Mouse (Mus musculus): Measurements from ENCODE around the gene Col2a1. TPM values are rescaled to one million over a fixed set of nuclear protein-coding genes. Genes with fewer than 3 reads are reported as not detected.

Gene Col2a1
- total RNA-seq, 2 experiments from 2014 or later: 0.18 to 0.48 TPM

DNA sequence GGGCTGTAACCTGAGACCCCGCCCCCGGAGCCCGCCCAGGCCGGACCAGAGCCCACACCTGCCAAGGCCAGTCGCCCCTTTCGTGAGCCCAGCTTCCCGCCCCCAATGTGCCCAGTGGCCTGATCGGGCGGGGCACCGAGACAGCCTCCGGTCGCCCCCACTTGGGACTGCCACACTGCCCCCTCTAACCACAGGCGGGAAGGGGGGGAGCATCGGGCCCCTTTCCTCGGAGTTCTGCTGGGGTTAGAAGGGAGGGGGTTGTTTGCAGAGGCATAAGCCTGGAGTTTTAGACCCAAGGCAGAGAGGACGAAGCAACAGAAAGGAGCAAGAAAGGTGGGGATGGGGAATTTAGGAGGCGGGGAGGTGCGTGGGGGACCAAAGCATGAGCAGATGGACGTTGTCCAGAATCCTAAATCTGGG, 255 bp upstream of the Col2a1 start:
- intact Hi-C loops (cut with DNase I): no loop called here
- DNase-seq (ENCODE audit: low spot score in 2 of 2): no peak

GRCm38 (mm10) chr15:98002991-98003821, 1.3 kb downstream of the Col2a1 start:
- DNase-seq (ENCODE audit: low spot score in 2 of 2): no peak
- intact Hi-C loops (cut with DNase I): no loop called here

DNA sequence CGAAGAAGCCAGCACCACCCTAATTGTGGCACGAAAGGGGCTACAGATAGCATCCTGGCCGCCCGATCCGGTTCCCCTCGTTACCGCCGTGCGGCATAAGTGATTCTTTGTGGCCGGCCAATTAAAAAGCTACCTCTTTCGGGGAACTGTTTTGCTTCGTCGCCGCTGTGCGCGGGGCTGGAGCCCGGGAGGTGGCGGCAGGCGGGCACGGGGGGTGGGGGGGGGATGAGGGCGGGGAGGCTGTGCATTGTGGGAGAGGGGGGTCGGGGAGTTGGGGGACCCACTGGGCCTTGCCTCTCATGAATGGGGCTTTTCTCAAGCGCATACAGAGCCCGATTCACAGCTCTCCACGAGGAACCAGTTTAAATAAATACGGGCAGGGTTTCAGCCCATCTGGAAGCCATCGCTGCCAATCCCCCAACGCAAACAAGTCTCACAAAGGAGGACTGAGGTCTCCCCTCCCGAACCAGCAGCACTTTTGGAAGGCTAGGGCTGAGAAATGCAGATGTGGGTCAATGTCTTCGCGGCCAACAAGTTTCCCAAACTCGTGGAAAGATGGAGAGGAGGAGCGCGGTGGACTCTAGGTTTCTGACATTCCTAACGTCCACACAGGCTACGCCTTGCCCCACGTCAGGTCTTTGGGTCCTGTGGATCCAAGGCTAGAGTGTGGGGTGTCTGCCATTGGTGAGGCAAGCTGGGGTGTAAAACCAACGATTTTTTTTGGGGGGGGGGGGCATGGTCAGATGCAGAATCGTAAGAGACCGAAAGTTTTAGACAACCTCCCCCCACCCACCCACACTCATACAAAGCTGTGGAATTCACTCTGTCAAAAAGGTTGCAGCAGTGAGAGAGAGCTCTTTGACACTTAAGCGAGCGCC, 2.1 kb downstream of the Col2a1 start:
- peak in 1 of 2 experiments; percentile 24 for DNase-seq (ENCODE audit: low spot score in 2 of 2)
- intact Hi-C loops (cut with DNase I): no loop called here

- intact Hi-C loops (cut with DNase I): no loop called here
- no peak for DNase-seq (ENCODE audit: low spot score in 2 of 2)
These were observed 3.0 kb downstream of the Col2a1 start for GRCm38 (mm10) chr15:98001321-98002112.

DNA sequence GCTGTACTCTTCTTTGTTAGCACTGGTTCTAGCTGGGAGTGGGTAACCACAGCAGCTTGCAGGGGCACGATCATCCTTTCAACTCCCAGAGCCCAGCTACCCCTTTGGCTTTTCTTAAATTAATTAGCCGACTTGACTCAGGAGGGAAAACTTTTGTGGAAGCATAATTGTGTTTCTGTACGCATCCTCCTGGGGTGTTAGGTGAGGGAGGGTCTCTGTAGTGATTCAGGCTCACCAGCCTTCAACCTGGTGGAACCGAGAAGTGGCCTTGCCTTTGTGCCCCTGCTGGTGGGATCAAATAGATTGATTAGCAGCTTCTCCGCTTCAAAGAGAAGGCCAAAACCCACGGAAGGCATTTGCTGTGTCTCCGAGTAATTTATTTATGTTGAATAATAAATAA, 4.5 kb downstream of the Col2a1 start:
- no peak for DNase-seq (ENCODE audit: low spot score in 2 of 2)
- intact Hi-C loops (cut with DNase I): no loop called here

GRCm38 (mm10) chr15:97999546-97999945, 4.9 kb downstream of the Col2a1 start:
- no peak for DNase-seq (ENCODE audit: low spot score in 2 of 2)
- intact Hi-C loops (cut with DNase I): no loop called here

GRCm38 (mm10) chr15:97996716-97997256, 7.7 kb downstream of the Col2a1 start:
- peak; percentile 15 to 49 for DNase-seq (ENCODE audit: low spot score in 2 of 2)
- intact Hi-C loops (cut with DNase I): no loop called here

DNA sequence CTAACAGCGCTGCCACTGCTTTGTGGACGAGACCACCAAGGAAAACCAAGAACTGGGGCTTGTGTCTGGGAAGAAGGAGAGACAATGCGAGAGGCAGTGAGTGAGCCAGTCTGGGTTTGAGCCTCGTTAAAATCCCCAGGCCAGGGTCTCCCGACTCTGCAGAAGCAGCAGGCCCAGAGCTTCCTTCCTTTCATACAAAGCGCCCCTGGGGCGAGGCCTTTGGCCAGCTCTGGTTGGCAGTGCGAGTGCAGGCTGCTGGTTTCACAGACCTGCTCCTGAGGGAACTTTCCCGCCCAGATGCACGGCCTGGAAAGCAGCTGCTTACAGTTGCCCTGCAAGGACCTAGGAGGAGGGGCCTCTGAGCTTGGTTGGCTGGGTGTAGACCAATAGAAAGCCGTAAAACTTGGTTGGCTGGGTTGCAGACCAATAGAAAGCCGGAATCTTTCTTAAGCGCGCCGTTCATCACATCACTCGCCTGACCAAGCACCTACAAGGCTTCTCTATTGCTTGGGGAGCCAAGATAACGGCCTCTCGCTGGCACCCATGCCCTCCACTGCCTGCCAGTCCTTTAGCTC, 11.7 kb downstream of the Col2a1 start:
- DNase-seq (ENCODE audit: low spot score in 2 of 2): peak; percentile 80 to 85
- intact Hi-C loops (cut with DNase I): loop anchor here (5.0 kb wide), 1 partner anchor 60 kb away; no protein-coding TSS in a partner anchor

- intact Hi-C loops (cut with DNase I): loop anchor here (5.0 kb wide), 1 partner anchor 60 kb away; no protein-coding TSS in a partner anchor
- DNase-seq (ENCODE audit: low spot score in 2 of 2): no peak
These were observed 12.3 kb downstream of the Col2a1 start for GRCm38 (mm10) chr15:97992027-97992711.

GRCm38 (mm10) chr15:97991285-97991895, 13.1 kb downstream of the Col2a1 start:
- DNase-seq (ENCODE audit: low spot score in 2 of 2): no peak
- intact Hi-C loops (cut with DNase I): loop anchor here (5.0 kb wide), 1 partner anchor 61 kb away; no protein-coding TSS in a partner anchor

- DNase-seq (ENCODE audit: low spot score in 2 of 2): no peak
- intact Hi-C loops (cut with DNase I): loop anchor here (5.0 kb wide), 1 partner anchor 62 kb away; no protein-coding TSS in a partner anchor
These were observed 13.8 kb downstream of the Col2a1 start for GRCm38 (mm10) chr15:97990721-97991120.

GRCm38 (mm10) chr15:97990124-97990523, 14.4 kb downstream of the Col2a1 start:
- no peak for DNase-seq (ENCODE audit: low spot score in 2 of 2)
- intact Hi-C loops (cut with DNase I): loop anchor here (5.0 kb wide), 1 partner anchor 62 kb away; no protein-coding TSS in a partner anchor

- intact Hi-C loops (cut with DNase I): no loop called here
These were observed 15.0 kb downstream of the Col2a1 start for GRCm38 (mm10) chr15:97989544-97989943.

DNA sequence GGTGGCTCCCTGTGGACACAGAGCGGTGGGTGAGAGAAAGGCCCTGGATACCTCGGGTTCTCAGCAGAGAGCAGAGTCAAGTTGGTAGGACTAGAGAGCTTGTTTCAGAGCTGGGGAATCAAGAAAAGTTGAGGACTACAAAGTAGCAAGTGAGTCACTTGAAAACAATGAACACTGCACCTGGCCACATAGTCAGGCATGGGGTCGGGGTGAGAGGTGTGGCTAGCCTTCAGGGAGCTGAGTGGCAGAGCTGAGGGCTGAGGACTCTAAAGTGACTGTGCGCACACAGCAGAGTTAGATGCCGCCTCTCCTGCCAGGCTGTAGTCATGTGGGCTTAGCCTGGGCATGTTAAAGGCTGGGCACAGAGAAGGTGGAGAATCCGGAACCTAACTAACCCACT, 22.9 kb downstream of the Col2a1 start:
- no peak for DNase-seq (ENCODE audit: low spot score in 2 of 2)
- intact Hi-C loops (cut with DNase I): no loop called here

More at GRCm38 (mm10) chr15:97989544-97989943, 15.0 kb downstream of the Col2a1 start:
- DNase-seq (ENCODE audit: low spot score in 2 of 2): no peak

- intact Hi-C loops (cut with DNase I): no loop called here
- DNase-seq (ENCODE audit: low spot score in 2 of 2): no peak
These were observed 31.1 kb downstream of the Col2a1 start for GRCm38 (mm10) chr15:97973248-97974005.

GRCm38 (mm10) chr15:97972580-97972979, 31.9 kb downstream of the Col2a1 start:
- DNase-seq (ENCODE audit: low spot score in 2 of 2): no peak
- intact Hi-C loops (cut with DNase I): no loop called here

DNA sequence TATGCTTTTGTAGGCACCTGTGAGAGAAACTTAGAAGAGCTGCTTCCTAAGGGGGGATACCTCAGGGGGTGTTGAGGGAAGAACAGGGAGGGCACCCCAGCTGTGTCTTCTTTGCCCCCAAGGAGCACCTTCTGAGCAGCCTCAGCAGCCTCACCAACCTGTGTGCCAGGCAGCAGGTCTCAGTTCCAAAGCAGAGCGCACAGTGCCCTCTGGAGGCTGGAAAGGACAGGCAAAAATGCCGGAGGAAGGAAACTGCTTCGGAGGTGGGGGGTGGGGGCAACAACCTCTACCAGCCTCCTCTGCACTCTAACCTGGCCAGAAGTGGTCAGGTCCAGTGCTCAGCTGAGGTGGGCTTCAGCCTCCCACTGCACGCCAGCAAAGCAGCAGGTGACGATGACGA, 34.2 kb downstream of the Col2a1 start:
- intact Hi-C loops (cut with DNase I): no loop called here

More for the DNA sequence above, 34.2 kb downstream of the Col2a1 start:
- DNase-seq (ENCODE audit: low spot score in 2 of 2): peak in 1 of 2 experiments; percentile 25

All from left cerebral cortex, postnatal 25 days (tissue).